Mouse (Mus musculus) small intestine, adult 2 months (tissue): Measurements from ENCODE around the gene 2310011J03Rik. TPM values are rescaled to one million over a fixed set of nuclear protein-coding genes. Genes with fewer than 3 reads are reported as not detected.

Source experiments
- H3K27ac ChIP-seq: fragments of 200-500 bp; 2 replicates; pipeline ENCODE4 v1.5.1; 2012; ENCODE audit warnings: low read depth, low read length, control low read depth, inconsistent platforms; ENCODE audit not compliant: insufficient read depth
- H3K27me3 ChIP-seq: fragments of 200-500 bp; 2 replicates; pipeline ENCODE4 v1.6.1; 2012; ENCODE audit warnings: mild to moderate bottlenecking, moderate library complexity, low read length, inconsistent platforms; ENCODE audit not compliant: control insufficient read depth, insufficient read depth
- H3K36me3 ChIP-seq: fragments of 200-500 bp; 2 replicates; pipeline ENCODE4 v1.6.1; 2012; ENCODE audit warnings: mild to moderate bottlenecking, low read length, control low read depth, inconsistent platforms; ENCODE audit not compliant: control insufficient read depth, insufficient read depth
- H3K4me1 ChIP-seq: fragments of 200-500 bp; 2 replicates; pipeline ENCODE4 v1.6.1; 2012; ENCODE audit warnings: low read length, inconsistent platforms, mixed read lengths; ENCODE audit not compliant: control insufficient read depth, insufficient read depth, insufficient read length
- H3K4me3 ChIP-seq: fragments of 200-500 bp; 2 replicates; pipeline ENCODE4 v1.5.1; 2012; ENCODE audit warnings: low read depth, mild to moderate bottlenecking, control low read depth, inconsistent platforms, low read length, moderate library complexity
- CTCF ChIP-seq: fragments of 200-500 bp; IDR thresholded peaks from 2 replicates; pipeline ENCODE4 v1.5.1; 2012; ENCODE audit warnings: low read depth, mild to moderate bottlenecking, control low read depth, inconsistent platforms, low read length, moderate library complexity, mixed read lengths; ENCODE audit not compliant: insufficient replicate concordance, insufficient read length; ENCODE audit errors: extremely low read depth
- POLR2A ChIP-seq: fragments of 200-500 bp; IDR thresholded peaks from 2 replicates; pipeline ENCODE4 v1.6.1; 2012; ENCODE audit warnings: low read depth, mild to moderate bottlenecking, control low read depth, inconsistent platforms, low read length, moderate library complexity
- WGBS: fragments of 180-500 bp; shearing (Covaris S2); methylation state at CpG from one replicate; pipeline ENCODE4 v1.1.7; 2018; 5-methylcytosine and 5-hydroxymethylcytosine counted together
- polyA plus RNA-seq: library from polyadenylated mRNA; depleted of rRNA; stranded (reverse); fragments of >200 nt; gene quantifications from 2 replicates; pipeline ENCODE4 v1.2.3, GENCODE M21; 2012

2310011J03Rik gene
- polyA plus RNA-seq, 1 experiment: 74.1 TPM

DNA sequence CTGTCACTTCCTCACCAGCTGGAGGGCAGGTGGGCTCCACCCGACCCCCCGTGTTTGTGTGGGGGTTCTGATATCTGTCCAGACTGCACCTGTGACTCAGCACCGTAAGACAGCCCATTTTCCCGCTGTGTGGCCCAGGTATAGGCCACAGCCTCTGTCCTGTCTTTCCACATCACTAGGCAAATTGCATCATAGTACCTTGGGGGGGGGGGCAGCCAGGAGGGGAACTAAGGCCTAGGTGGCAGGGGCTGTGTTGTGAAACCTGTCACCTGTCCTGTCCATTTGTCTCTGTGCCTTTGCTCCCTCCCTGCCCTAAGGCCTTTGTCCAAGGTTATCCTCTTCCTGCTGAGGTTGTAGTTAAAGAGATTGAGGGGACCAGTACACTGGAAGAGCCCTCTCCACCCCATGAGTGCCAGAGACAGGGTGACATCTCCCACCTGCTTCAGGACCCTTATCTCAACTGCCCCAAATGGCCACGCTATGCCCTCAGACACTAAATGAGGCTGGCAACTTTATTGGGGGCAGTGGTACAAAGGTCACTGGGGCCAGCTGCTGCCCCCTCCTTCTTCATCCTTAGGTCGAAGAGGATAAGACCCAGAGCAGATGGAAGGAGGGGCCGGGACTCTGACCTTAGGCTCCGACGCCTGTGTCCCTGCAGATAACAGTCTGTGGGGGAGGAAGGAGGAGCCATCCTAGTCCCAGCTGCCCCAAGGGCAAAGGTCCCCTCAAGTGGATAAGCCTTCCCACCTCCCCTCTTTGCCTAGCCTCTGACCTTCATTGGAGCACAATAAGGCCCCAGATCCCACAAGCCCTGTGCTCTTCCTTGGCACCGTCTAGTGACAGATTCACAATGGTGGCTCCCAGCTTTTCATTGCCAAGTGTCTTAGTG, 11.5 kb upstream of the 2310011J03Rik start:
- 21% methylated on average over 10 of the region's 10 CpGs for WGBS
- TF ChIP-seq POLR2A (peak; percentile 12; the same call in 1 of the 2 replicates), CTCF (peak; percentile 5; the same call in 1 of the 2 replicates)
- H3K36me3 ChIP-seq: peaks cover 28% of the 10 kb centered on the region
- H3K27me3 ChIP-seq: no peaks in the 10 kb centered on the region
- peak overlapping the region; percentile 97 for H3K27ac ChIP-seq
- peaks cover 22% of the 10 kb centered on the region for H3K4me1 ChIP-seq
- peak overlapping the region; percentile 87 for H3K4me3 ChIP-seq

DNA sequence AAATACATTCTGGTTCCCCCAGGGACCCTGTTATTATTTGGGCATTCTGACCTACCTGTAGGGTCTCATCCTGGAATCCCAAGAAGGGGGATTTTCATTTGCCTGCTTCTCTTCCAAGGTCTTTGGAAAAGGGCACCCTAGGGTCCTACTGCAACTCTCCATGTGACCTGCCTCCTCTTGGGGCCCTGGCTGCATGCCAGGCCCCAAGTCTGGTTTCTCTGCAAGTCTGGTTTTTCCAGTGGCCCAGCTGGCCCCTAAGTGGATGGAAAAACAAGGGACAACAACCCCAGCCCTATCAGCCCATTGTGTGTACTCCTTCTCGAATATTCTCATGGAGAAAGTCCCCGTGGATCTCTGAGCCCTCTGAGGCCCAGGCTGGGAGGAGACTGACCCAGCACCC, 10.6 kb upstream of the 2310011J03Rik start:
- peaks cover 22% of the 10 kb centered on the region for H3K4me1 ChIP-seq
- TF ChIP-seq CTCF: no peak
- TF ChIP-seq POLR2A: no peak
- peak overlapping the region; percentile 97 for H3K27ac ChIP-seq
- H3K4me3 ChIP-seq: peak overlapping the region; percentile 87
- WGBS: 17% methylated on average over 2 of the region's 2 CpGs
- no peaks in the 10 kb centered on the region for H3K27me3 ChIP-seq
- H3K36me3 ChIP-seq: peaks cover 20% of the 10 kb centered on the region

DNA sequence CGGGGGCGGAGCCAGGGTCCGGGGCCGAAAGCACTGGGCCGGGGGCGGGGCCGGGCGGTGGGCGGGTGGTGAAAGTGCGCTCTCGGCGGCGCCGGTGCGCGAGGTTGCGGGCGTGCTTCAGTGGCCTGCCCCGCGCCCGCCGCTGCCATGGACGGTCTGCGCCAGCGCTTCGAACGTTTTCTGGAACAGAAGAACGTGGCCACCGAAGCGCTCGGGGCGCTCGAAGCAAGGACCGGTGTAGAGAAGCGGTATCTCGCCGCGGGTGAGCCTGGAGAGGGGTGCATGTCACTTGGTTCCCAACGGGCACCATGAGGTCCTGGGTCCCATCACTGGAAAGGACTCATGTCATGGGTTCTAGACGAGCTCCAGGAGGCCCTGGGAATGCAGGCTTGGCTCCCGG, 9.7 kb upstream of the 2310011J03Rik start:
- under 1% methylated on average over 39 of the region's 41 CpGs for WGBS
- H3K36me3 ChIP-seq: peaks cover 12% of the 10 kb centered on the region
- no peak for TF ChIP-seq CTCF
- peak; percentile 74 for TF ChIP-seq POLR2A
- H3K4me1 ChIP-seq: peaks cover 24% of the 10 kb centered on the region
- H3K27ac ChIP-seq: peak overlapping the region; percentile 97
- no peaks in the 10 kb centered on the region for H3K27me3 ChIP-seq
- peak overlapping the region; percentile 87 for H3K4me3 ChIP-seq

DNA sequence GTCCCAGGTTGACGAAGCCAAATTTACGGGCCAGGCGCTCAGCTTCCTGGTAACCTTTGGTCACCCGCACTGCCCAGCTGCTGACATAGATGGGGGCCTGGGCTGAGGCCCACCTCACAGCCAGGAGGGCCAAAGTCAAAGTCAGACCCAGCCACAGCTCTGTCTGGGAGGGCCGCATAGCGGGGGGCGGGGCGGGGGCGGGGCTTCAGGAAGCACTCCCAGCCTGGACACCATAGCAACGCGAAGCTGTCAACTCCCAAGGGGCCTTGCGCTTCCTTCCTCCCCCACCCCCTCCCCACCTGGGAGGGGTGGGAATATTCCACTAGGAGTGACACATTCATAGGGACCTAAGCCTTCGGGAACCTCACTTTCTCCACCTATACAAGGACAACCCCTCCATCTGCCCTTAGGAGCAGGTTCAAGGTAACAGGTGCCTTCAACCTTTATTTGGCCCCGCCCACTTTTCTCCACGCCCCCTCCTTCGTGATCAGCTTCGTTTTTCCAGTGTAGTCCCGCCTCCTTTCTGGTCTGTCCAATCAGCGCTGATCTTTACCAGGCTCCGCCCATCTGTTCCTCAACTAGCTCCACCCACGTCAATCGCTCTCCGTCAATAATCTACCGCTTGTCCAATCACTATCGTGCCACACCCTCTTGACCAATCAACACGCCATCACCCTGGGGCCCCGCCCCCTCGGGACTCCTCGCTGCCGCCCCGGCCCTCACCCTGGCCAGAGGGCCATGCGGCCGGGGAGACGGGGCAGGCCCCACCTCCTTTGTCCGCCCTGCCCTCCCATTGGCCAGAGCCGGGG, 9.1 kb upstream of the 2310011J03Rik start, which contains the start of the genes Pcsk4 and Reep6:
Pcsk4 (minus strand) TSS at position 226 of the 809 bp plus-strand sequence.
Reep6 (plus strand) TSS at position 681 of the 809 bp plus-strand sequence.
- no peaks in the 10 kb centered on the region for H3K27me3 ChIP-seq
- peak within 1 kb of the TSS; percentile 97 for H3K27ac ChIP-seq
- TF ChIP-seq POLR2A (no peak), CTCF (no peak)
- H3K4me1 ChIP-seq: peaks cover 30% of the 10 kb centered on the region
- peaks cover 7% of the 10 kb centered on the region for H3K36me3 ChIP-seq
- H3K4me3 ChIP-seq: peak within 1 kb of the TSS; percentile 87
- 3% methylated on average over 36 of the region's 36 CpGs for WGBS

DNA sequence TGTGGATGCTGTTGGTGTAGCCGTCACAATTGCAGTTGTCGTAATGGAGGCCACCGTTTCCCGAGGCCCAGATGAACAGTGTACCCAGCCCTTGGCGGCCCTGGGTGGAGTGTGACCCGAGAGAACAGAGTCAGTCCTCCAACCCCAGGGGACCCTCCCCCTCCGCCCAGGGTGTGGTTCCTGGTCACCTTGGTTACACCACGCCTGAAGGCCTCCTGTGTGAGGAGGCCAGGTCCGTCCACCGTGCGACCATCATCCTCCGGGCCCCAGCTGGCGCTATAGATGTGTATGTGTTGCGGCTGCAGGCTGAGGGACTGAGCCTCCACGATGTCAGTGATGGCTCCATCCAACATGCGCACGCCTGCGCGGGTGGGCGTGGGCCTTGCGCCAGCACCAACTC, 4.7 kb upstream of the 2310011J03Rik start:
- H3K4me3 ChIP-seq: no peak overlapping the region
- no peaks in the 10 kb centered on the region for H3K27me3 ChIP-seq
- peaks cover 30% of the 10 kb centered on the region for H3K4me1 ChIP-seq
- 86% methylated on average over 21 of the region's 21 CpGs for WGBS
- no peaks in the 10 kb centered on the region for H3K36me3 ChIP-seq
- H3K27ac ChIP-seq: no peak overlapping the region
- no peak for TF ChIP-seq POLR2A
- TF ChIP-seq CTCF: no peak

DNA sequence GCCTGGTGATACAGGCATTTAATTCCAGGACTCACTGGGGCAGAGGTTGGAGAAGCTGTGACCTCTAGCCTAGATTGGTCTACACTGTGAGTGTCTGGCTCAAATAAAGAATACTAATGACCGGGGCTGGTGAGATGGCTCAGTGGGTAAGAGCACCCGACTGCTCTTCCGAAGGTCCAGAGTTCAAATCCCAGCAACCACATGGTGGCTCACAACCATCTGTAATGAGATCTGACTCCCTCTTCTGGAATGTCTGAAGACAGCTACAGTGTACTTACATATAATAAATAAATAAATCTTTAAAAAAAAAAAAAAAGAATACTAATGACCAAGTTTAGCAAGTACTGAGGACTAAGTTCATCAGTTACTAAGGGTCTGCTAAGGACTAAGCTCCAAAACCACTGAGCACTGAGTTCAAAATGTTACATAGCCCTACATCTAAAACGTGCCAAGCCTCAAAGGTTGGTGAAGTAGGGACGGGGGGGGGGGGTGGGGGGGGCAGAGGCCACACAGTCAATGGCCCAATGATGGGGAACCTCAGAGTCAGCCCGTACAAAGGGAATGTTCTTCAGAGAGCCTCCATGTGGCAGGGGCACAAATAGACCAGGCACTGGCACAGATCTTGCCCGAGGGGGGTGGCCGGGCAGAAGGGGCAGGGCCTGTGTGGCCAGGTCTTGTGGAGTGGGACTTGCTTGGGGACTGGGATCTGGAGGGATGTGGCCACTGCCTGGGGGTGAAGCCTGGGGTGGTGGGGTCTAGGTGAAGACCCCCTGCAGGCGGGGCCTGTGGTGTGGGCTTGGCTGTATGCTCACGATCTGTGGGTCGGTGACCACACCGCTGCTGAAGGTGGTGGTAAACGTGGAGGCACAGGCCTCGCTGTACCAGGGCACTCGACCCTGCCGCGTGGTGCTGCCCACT, 4.0 kb upstream of the 2310011J03Rik start:
- peaks cover 33% of the 10 kb centered on the region for H3K4me1 ChIP-seq
- H3K36me3 ChIP-seq: no peaks in the 10 kb centered on the region
- no peaks in the 10 kb centered on the region for H3K27me3 ChIP-seq
- TF ChIP-seq POLR2A (no peak), CTCF (no peak)
- no peak overlapping the region for H3K4me3 ChIP-seq
- WGBS: 67% methylated on average over 17 of the region's 17 CpGs
- peak overlapping the region; percentile 45 for H3K27ac ChIP-seq
